Mouse (Mus musculus) limb, embryonic 14.5 days (tissue): ENCODE measurements at regions not wholly inside any gene's neighbourhood (a gene's known extent, or its start where the extent isn't known, plus 50 kb on each side); places are given as distances from the start of the nearest gene placed in this dataset.

ENCODE experiments used
- ATAC-seq: fragments of 200-750 bp; cut with Nextera tagmentation; 2 replicates; pipeline ENCODE4 v1.8.0; 2017; ENCODE audit warnings: low read depth, moderate number of reproducible peaks, moderate TSS enrichment; ENCODE audit not compliant: low FRiP score
- DNase-seq: peaks from one replicate; pipeline ENCODE4 v3.0.0-alpha.2; 2015; ENCODE audit warnings: low spot score
- H3K27ac ChIP-seq: fragments of 300-500 bp; sonication (generic); replicated peaks from 2 replicates; pipeline ENCODE4 v1.5.1; 2014; ENCODE audit warnings: low read depth, mild to moderate bottlenecking, low read length, moderate library complexity, mixed read lengths
- H3K27me3 ChIP-seq: fragments of 300-500 bp; sonication (generic); 2 replicates; pipeline ENCODE4 v1.6.1; 2014; ENCODE audit warnings: low read length, mixed read lengths; ENCODE audit not compliant: control insufficient read depth, insufficient read depth
- H3K36me3 ChIP-seq: fragments of 300-500 bp; sonication (generic); 2 replicates; pipeline ENCODE4 v1.6.1; 2014; ENCODE audit warnings: mild to moderate bottlenecking, low read length, moderate library complexity, mixed read lengths; ENCODE audit not compliant: control insufficient read depth, insufficient read depth
- H3K4me1 ChIP-seq: fragments of 300-500 bp; sonication (generic); 2 replicates; pipeline ENCODE4 v1.6.1; 2014; ENCODE audit warnings: antibody characterized with exemption, low read length, mixed read lengths; ENCODE audit not compliant: control insufficient read depth, insufficient read depth
- H3K4me2 ChIP-seq: fragments of 300-500 bp; sonication (generic); replicated peaks from 2 replicates; pipeline ENCODE4 v1.6.1; 2014; ENCODE audit warnings: low read depth, mild to moderate bottlenecking, low read length, moderate library complexity; ENCODE audit not compliant: severe bottlenecking
- H3K4me3 ChIP-seq: fragments of 300-500 bp; sonication (generic); replicated peaks from 2 replicates; pipeline ENCODE4 v1.5.1; 2014; ENCODE audit warnings: low read length
- H3K9ac ChIP-seq: fragments of 300-500 bp; sonication (generic); 2 replicates; pipeline ENCODE4 v1.6.1; 2014; ENCODE audit warnings: mild to moderate bottlenecking, low read depth, low read length, moderate library complexity; ENCODE audit not compliant: severe bottlenecking
- H3K9me3 ChIP-seq: fragments of 300-500 bp; sonication (generic); 2 replicates; pipeline ENCODE4 v1.6.1; 2016; ENCODE audit warnings: low read length; ENCODE audit not compliant: control insufficient read depth
- POLR2A ChIP-seq: fragments of 200-500 bp; IDR thresholded peaks from 2 replicates; pipeline ENCODE4 v1.8.0; 2012; ENCODE audit warnings: inconsistent platforms, mild to moderate bottlenecking, moderate library complexity, borderline replicate concordance; ENCODE audit not compliant: insufficient read depth, insufficient read length; ENCODE audit errors: extremely low read depth
- WGBS: fragments of 180-500 bp; shearing (Covaris S2); extraction: QIAGEN DNeasy Blood & Tissue Kit; methylation state at CpG from one replicate; pipeline ENCODE4 v1.1.7; 2014; 5-methylcytosine and 5-hydroxymethylcytosine counted together

DNA sequence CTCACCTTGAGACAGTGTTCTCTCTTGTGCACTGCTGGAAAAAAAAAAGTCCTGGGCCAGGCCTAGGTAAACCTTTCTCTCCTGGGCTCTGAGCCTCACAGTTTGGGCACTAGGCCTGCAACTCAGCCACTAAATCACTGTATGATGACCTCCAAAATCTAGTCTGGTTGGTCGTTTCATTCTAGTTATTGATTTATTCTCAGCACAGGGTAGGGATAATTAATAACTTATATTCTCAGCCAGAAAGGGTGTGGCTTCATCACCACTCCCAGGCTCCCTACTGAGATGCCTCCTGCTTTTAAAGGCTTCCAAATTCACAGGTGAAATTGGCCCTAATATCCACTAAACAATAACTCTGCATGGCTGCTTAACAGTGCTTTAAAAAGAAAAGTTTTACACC lies 696.8 kb downstream of the Serpinb8 start:
- 57% methylated on average over 1 of the region's 1 CpGs for WGBS
- H3K9ac ChIP-seq: no peak overlapping the region
- no peaks in the 10 kb centered on the region for H3K9me3 ChIP-seq
- DNase-seq: no peak
- H3K4me3 ChIP-seq: no peak overlapping the region
- H3K27me3 ChIP-seq: no peaks in the 10 kb centered on the region
- no peak for TF ChIP-seq POLR2A
- no peaks in the 10 kb centered on the region for H3K36me3 ChIP-seq
- H3K4me2 ChIP-seq: no peak overlapping the region
- ATAC-seq: no peak
- H3K4me1 ChIP-seq: 0 out of 2 replicates have a peak, but pooled peaks cover 2% of the 10 kb centered on the region
- H3K27ac ChIP-seq: no peak overlapping the region
